Mouse (Mus musculus): ENCODE measurements around the gene Nr0b2.

Gene Nr0b2

GRCm38 (mm10) chr4:133604856-133605255 lies 51.7 kb downstream of the Nr0b2 start:
- no peak for DNase-seq (ENCODE audit: low read depth in 1 of 2, low spot score in 2 of 2)

- DNase-seq (ENCODE audit: low read depth in 1 of 2, low spot score in 2 of 2): no peak
Observed at GRCm38 (mm10) chr4:133605330-133605729, 52.2 kb downstream of the Nr0b2 start.

Measured in monocyte, adult 2 months (primary cell).